Mouse (Mus musculus) heart, adult 2 months (tissue): ENCODE data around the gene Cycs. TPM values are rescaled to one million over a fixed set of nuclear protein-coding genes. Genes with fewer than 3 reads are reported as not detected.
A peak's percentile ranks its signal among the peaks of the same experiment; 100 is the strongest.

Experiments
- DNase-seq, 2 experiments: peaks; one replicate each; pipeline ENCODE4 v3.0.0; 2021
- H3K27ac ChIP-seq: fragments of 200-600 bp; 2 replicates; pipeline ENCODE4 v1.8.1; 2022
- H3K27me3 ChIP-seq: fragments of 200-500 bp; 2 replicates; pipeline ENCODE4 v1.6.1; 2012; ENCODE audit warnings: mild to moderate bottlenecking, low read length, inconsistent platforms, mixed read lengths; ENCODE audit not compliant: control insufficient read depth, insufficient read depth
- H3K36me3 ChIP-seq: fragments of 200-500 bp; 2 replicates; pipeline ENCODE4 v1.6.1; 2012; ENCODE audit warnings: low read length, inconsistent platforms; ENCODE audit not compliant: control insufficient read depth, insufficient read depth
- H3K4me1 ChIP-seq: fragments of 200-500 bp; 2 replicates; pipeline ENCODE4 v1.6.1; 2011; ENCODE audit warnings: low read length; ENCODE audit not compliant: control insufficient read depth, insufficient read depth
- H3K4me3 ChIP-seq: fragments of 200-600 bp; 2 replicates; pipeline ENCODE4 v1.8.1; 2022
- H3K79me2 ChIP-seq: fragments of 200-500 bp; replicated peaks from 2 replicates; pipeline ENCODE4 v1.6.1; 2012; ENCODE audit warnings: mild to moderate bottlenecking, inconsistent platforms, low read length, moderate library complexity, mixed read lengths; ENCODE audit not compliant: control insufficient read depth, insufficient read depth
- H3K9ac ChIP-seq: fragments of 200-500 bp; 2 replicates; pipeline ENCODE4 v1.6.1; 2012; ENCODE audit warnings: low read depth, mild to moderate bottlenecking, control low read depth, inconsistent platforms, low read length, mixed read lengths
- CTCF ChIP-seq: fragments of 200-600 bp; IDR thresholded peaks from 2 replicates; pipeline ENCODE4 v1.8.1; 2022; ENCODE audit warnings: antibody characterized with exemption, mild to moderate bottlenecking, moderate library complexity
- EP300 ChIP-seq: fragments of 200-500 bp; IDR thresholded peaks from 2 replicates; pipeline ENCODE4 v1.6.1; 2011; ENCODE audit warnings: low read depth, low read length, control low read depth; ENCODE audit not compliant: insufficient read depth
- POLR2A ChIP-seq: fragments of 200-500 bp; IDR thresholded peaks from 2 replicates; pipeline ENCODE4 v1.6.1; 2011; ENCODE audit warnings: mild to moderate bottlenecking, low read depth, low read length, control low read depth; ENCODE audit not compliant: insufficient read depth
- WGBS: fragments of 180-500 bp; shearing (Covaris S2); methylation state at CpG from one replicate; pipeline ENCODE4 v1.1.7; 2018; 5-methylcytosine and 5-hydroxymethylcytosine counted together
- intact Hi-C: fragments of 180-260 bp; cut with DNase I; formaldehyde crosslinking; loops from one replicate; pipeline ENCODE4 v1.15.1; 2025
- polyA plus RNA-seq: library from polyadenylated mRNA; depleted of rRNA; stranded (reverse); fragments of >200 nt; gene quantifications from 2 replicates; pipeline ENCODE4 v1.2.3, GENCODE M21; 2012
- total RNA-seq, 2 experiments: library from RNA; stranded (reverse); gene quantifications; 2 replicates each; pipeline ENCODE4 v1.2.3; 2021

Cycs gene
- total and polyA plus RNA-seq, 3 experiments, result 29.6 to 156 (median 153) TPM

- WGBS, result 89% methylated on average over 1 of the region's 1 CpGs
- TF ChIP-seq EP300 (no peak), CTCF (no peak), POLR2A (no peak)
These were observed 5.3 kb upstream of the Cycs start for GRCm38 (mm10) chr6:50571661-50572060.

GRCm38 (mm10) chr6:50566997-50567255 lies 588 bp upstream of the Cycs start:
- H3K4me1 ChIP-seq, result no peaks in the 10 kb centered on the region
- WGBS, result 7% methylated on average over 6 of the region's 6 CpGs
- peaks cover 4% of the 10 kb centered on the region for H3K36me3 ChIP-seq
- H3K79me2 ChIP-seq, result no peaks in the 10 kb centered on the region
- peak overlapping the region; percentile 96 for H3K4me3 ChIP-seq
- no peak for DNase-seq
- no peaks in the 10 kb centered on the region for H3K27me3 ChIP-seq
- TF ChIP-seq CTCF (no peak), POLR2A (no peak), EP300 (no peak)
- H3K9ac ChIP-seq, result peak overlapping the region; percentile 88
- intact Hi-C loops, result loop anchor here (2.0 kb wide), 1 partner anchor 30 kb away; the partner anchor contains the start of gene 4921507P07Rik
- H3K27ac ChIP-seq, result peak overlapping the region; percentile 94

More at GRCm38 (mm10) chr6:50571661-50572060, 5.3 kb upstream of the Cycs start:
- Histone ChIP-seq H3K4me1 (no peaks in the 10 kb centered on the region), H3K4me3 (no peak overlapping the region), H3K36me3 (no peaks in the 10 kb centered on the region), H3K9ac (no peak overlapping the region), H3K27me3 (no peaks in the 10 kb centered on the region), H3K79me2 (no peaks in the 10 kb centered on the region), H3K27ac (no peak overlapping the region)
- intact Hi-C loops, result no loop called here
- DNase-seq, result no peak

- no peak for DNase-seq
- Histone ChIP-seq H3K27ac (no peak overlapping the region), H3K4me1 (no peaks in the 10 kb centered on the region), H3K9ac (no peak overlapping the region), H3K36me3 (peaks cover 4% of the 10 kb centered on the region), H3K27me3 (no peaks in the 10 kb centered on the region), H3K4me3 (no peak overlapping the region), H3K79me2 (no peaks in the 10 kb centered on the region)
- TF ChIP-seq POLR2A (no peak), EP300 (no peak), CTCF (no peak)
- WGBS, result 82% methylated on average over 3 of the region's 3 CpGs
- intact Hi-C loops, result no loop called here
These were observed 2.7 kb downstream of the Cycs start for GRCm38 (mm10) chr6:50563651-50564050.

- H3K4me3 ChIP-seq, result no peak overlapping the region
These were observed 3.9 kb downstream of the Cycs start for GRCm38 (mm10) chr6:50562421-50562820.

GRCm38 (mm10) chr6:50560776-50561175 lies 5.6 kb downstream of the Cycs start:
- intact Hi-C loops, result no loop called here
- no peak for DNase-seq
- no peaks in the 10 kb centered on the region for H3K27me3 ChIP-seq
- peaks cover 4% of the 10 kb centered on the region for H3K36me3 ChIP-seq
- H3K4me3 ChIP-seq, result no peak overlapping the region
- WGBS, result 100% methylated on average over 1 of the region's 1 CpGs
- H3K9ac ChIP-seq, result no peak overlapping the region
- TF ChIP-seq POLR2A (no peak), EP300 (no peak), CTCF (no peak)
- H3K27ac ChIP-seq, result no peak overlapping the region
- no peaks in the 10 kb centered on the region for H3K79me2 ChIP-seq
- H3K4me1 ChIP-seq, result no peaks in the 10 kb centered on the region

More at GRCm38 (mm10) chr6:50562421-50562820, 3.9 kb downstream of the Cycs start:
- no peaks in the 10 kb centered on the region for H3K4me1 ChIP-seq
- no peak for TF ChIP-seq CTCF
- no peak for TF ChIP-seq EP300
- no peak for TF ChIP-seq POLR2A
- WGBS, result 84% methylated on average over 4 of the region's 4 CpGs
- H3K79me2 ChIP-seq, result no peaks in the 10 kb centered on the region
- peaks cover 4% of the 10 kb centered on the region for H3K36me3 ChIP-seq
- no peak for DNase-seq
- H3K27ac ChIP-seq, result no peak overlapping the region
- no peak overlapping the region for H3K9ac ChIP-seq
- H3K27me3 ChIP-seq, result no peaks in the 10 kb centered on the region
- intact Hi-C loops, result no loop called here

- intact Hi-C loops, result no loop called here
- 65% methylated on average over 4 of the region's 4 CpGs for WGBS
- H3K36me3 ChIP-seq, result peaks cover under 1% of the 10 kb centered on the region
- H3K4me3 ChIP-seq, result no peak overlapping the region
- H3K9ac ChIP-seq, result no peak overlapping the region
- no peak overlapping the region for H3K27ac ChIP-seq
- no peaks in the 10 kb centered on the region for H3K27me3 ChIP-seq
- no peaks in the 10 kb centered on the region for H3K79me2 ChIP-seq
- no peak for DNase-seq
- no peak for TF ChIP-seq POLR2A
- TF ChIP-seq EP300, result no peak
- no peak for TF ChIP-seq CTCF
- no peaks in the 10 kb centered on the region for H3K4me1 ChIP-seq
These were observed 7.5 kb downstream of the Cycs start for GRCm38 (mm10) chr6:50558877-50559276.
